Mouse (Mus musculus): Measurements from ENCODE around the gene Msi1.

Gene Msi1

GRCm38 (mm10) chr5:115470766-115471531 is 41.5 kb downstream of the Msi1 start:
- DNase-seq, result peak; percentile 74 to 77

- DNase-seq, result no peak
These were observed 43.8 kb downstream of the Msi1 start for GRCm38 (mm10) chr5:115473191-115473590.

GRCm38 (mm10) chr5:115474174-115474828 is 44.9 kb downstream of the Msi1 start:
- no peak for DNase-seq

- peak; percentile 67 to 72 for DNase-seq
These were observed 46.1 kb downstream of the Msi1 start for GRCm38 (mm10) chr5:115475337-115476106.

- no peak for DNase-seq
These were observed 46.8 kb downstream of the Msi1 start for GRCm38 (mm10) chr5:115476107-115476727.

GRCm38 (mm10) chr5:115479561-115479960 is 50.2 kb downstream of the Msi1 start:
- no peak for DNase-seq

GRCm38 (mm10) chr5:115480101-115480500 is 50.7 kb downstream of the Msi1 start:
- DNase-seq, result no peak

GRCm38 (mm10) chr5:115482390-115483265 is 53.2 kb downstream of the Msi1 start:
- DNase-seq, result no peak

- no peak for DNase-seq
These were observed 54.0 kb downstream of the Msi1 start for GRCm38 (mm10) chr5:115483385-115483784.

GRCm38 (mm10) chr5:115483947-115484920 is 54.8 kb downstream of the Msi1 start, which contains the start of gene Sirt4:
TSS of gene Sirt4 (minus strand) at chr5:115484725.
- peak; percentile 81 to 89 for DNase-seq

- DNase-seq, result no peak
These were observed 55.6 kb downstream of the Msi1 start for GRCm38 (mm10) chr5:115484996-115485395.

GRCm38 (mm10) chr5:115485489-115486205 is 56.2 kb downstream of the Msi1 start:
- no peak for DNase-seq

GRCm38 (mm10) chr5:115486726-115487125 is 57.3 kb downstream of the Msi1 start:
- DNase-seq, result no peak

- DNase-seq, result no peak
These were observed 58.0 kb downstream of the Msi1 start for GRCm38 (mm10) chr5:115487353-115487752.

GRCm38 (mm10) chr5:115487942-115488580 is 58.7 kb downstream of the Msi1 start:
- no peak for DNase-seq

GRCm38 (mm10) chr5:115488841-115489698 is 59.7 kb downstream of the Msi1 start:
- DNase-seq, result peak; percentile 87 to 89

GRCm38 (mm10) chr5:115489699-115490637 is 60.6 kb downstream of the Msi1 start:
- DNase-seq, result peak; percentile 93 to 94

Measured in cerebellum, postnatal 14 days (tissue).